In genomic region chr10:115358216-115358919, GRCm38 (mm10) we compare ENCODE assay signal across 21 mouse cellular contexts. TPM values are rescaled to one million over a fixed set of nuclear protein-coding genes. Genes with fewer than 3 reads are reported as not detected.
DNase-seq lines count a peak whose midpoint lies in the region; ATAC-seq and TF ChIP-seq lines count a peak whose summit lies in the region.
"Had no signal": no experiment of that assay in that cellular context is flagged by ENCODE, and none has a peak within 500 bp of the region (broad histone marks: within the 10 kb centered on the region; RNA-seq: fewer than 3 reads in every experiment).

No protein-coding gene starts in this region.

- no peaks in the 10 kb centered on the region for H3K27me3 ChIP-seq in kidney, adult 2 months (replicated peaks; ENCODE audit: control insufficient read depth, insufficient read depth, low read length)
- H3K27me3 ChIP-seq in kidney, embryonic 14.5 days (ENCODE audit: control insufficient read depth, insufficient read depth, low read length) = no peaks in the 10 kb centered on the region
- no peaks in the 10 kb centered on the region for H3K27me3 ChIP-seq in liver, adult 2 months (ENCODE audit: control insufficient read depth, insufficient read depth, low read length)
- H3K27me3 ChIP-seq in liver, embryonic 12.5 days (replicated peaks) = no peaks in the 10 kb centered on the region
- H3K27me3 ChIP-seq: embryonic facial prominence, embryonic 13.5 days; forebrain, embryonic 12.5 days; heart, embryonic 12.5 days had no signal

- H3K4me3 ChIP-seq in gastrocnemius, adult 2 months = no peak overlapping the region
- no peak overlapping the region for H3K4me3 ChIP-seq in kidney, adult 2 months (ENCODE audit: insufficient read depth, low read depth, low read length)
- no peak overlapping the region for H3K4me3 ChIP-seq in kidney, embryonic 14.5 days (ENCODE audit: low read length)
- no peak overlapping the region for H3K4me3 ChIP-seq in liver, adult 2 months (ENCODE audit: insufficient read depth, low read depth, low read length)
- no peak overlapping the region for H3K4me3 ChIP-seq in liver, embryonic 12.5 days
- H3K4me3 ChIP-seq: embryonic facial prominence, embryonic 13.5 days; forebrain, embryonic 12.5 days; heart, embryonic 12.5 days; hindbrain, embryonic 10.5 days had no signal

- TF ChIP-seq POLR2A in kidney, adult 2 months (IDR thresholded peaks at IDR 0.05; ENCODE audit: low read depth, low read length) = no peak
- TF ChIP-seq POLR2A in liver, adult 2 months (IDR thresholded peaks at IDR 0.05; ENCODE audit: extremely low read depth, insufficient read depth, low read length) = no peak

- H3K4me2 ChIP-seq in kidney, embryonic 14.5 days (replicated peaks; ENCODE audit: low read depth, low read length) = no peak overlapping the region
- no peak overlapping the region for H3K4me2 ChIP-seq in liver, embryonic 12.5 days
- H3K4me2 ChIP-seq: embryonic facial prominence, embryonic 13.5 days; forebrain, embryonic 12.5 days; heart, embryonic 12.5 days; hindbrain, embryonic 14.5 days had no signal

- peaks cover 11% of the 10 kb centered on the region; the same call in 1 of the 2 replicates for H3K79me2 ChIP-seq in liver, adult 2 months (ENCODE audit: control insufficient read depth, insufficient read depth, low read length)

- DNase-seq in gastrocnemius, adult 2 months = no peak
- no peak for DNase-seq in gastrocnemius, postnatal 10 days
- peak; percentile 71 for DNase-seq in kidney, adult 2 months
- DNase-seq in liver, adult 2 months (ENCODE audit: extremely low read depth, low read depth, low spot score) = peak; percentile 75
- no peak for DNase-seq in adrenal gland, postnatal 25 days
- no peak for DNase-seq in c-Kit-positive CD71-positive TER-119-positive erythroid progenitor cells, embryonic 14.5 days (ENCODE audit: low spot score)
- DNase-seq: adrenal gland, adult 8-10 months; B cell, adult 2 months; cerebellum, adult 11-12 months; cerebellum, adult 9-10 months; cerebellum, postnatal 25 days; gastrocnemius, postnatal 25 days had no signal

- 63% methylated on average over 17 of the region's 17 CpGs for WGBS in kidney, adult 2 months
- 90% methylated on average over 17 of the region's 17 CpGs for WGBS in kidney, embryonic 14.5 days
- WGBS in liver, adult 2 months = 64% methylated on average over 17 of the region's 17 CpGs
- 86% methylated on average over 17 of the region's 17 CpGs for WGBS in liver, embryonic 12.5 days (ENCODE audit: insufficient replicate concordance)

- H3K36me3 ChIP-seq in kidney, adult 2 months (ENCODE audit: control insufficient read depth, insufficient read depth, low read length) = no peaks in the 10 kb centered on the region; the same call in 1 of the 2 replicates
- no peaks in the 10 kb centered on the region; the same call in 1 of the 2 replicates for H3K36me3 ChIP-seq in kidney, embryonic 14.5 days (ENCODE audit: control insufficient read depth, insufficient read depth, low read length)
- peaks cover 8% of the 10 kb centered on the region for H3K36me3 ChIP-seq in liver, adult 2 months (ENCODE audit: control insufficient read depth, insufficient read depth, low read length)
- H3K36me3 ChIP-seq in liver, embryonic 12.5 days = peaks cover 13% of the 10 kb centered on the region

- H3K4me1 ChIP-seq in kidney, adult 2 months (ENCODE audit: control insufficient read depth, insufficient read depth, low read length) = peaks cover 10% of the 10 kb centered on the region; the same call in 1 of the 2 replicates
- 0 out of 2 replicates have a peak, but pooled peaks cover 6% of the 10 kb centered on the region for H3K4me1 ChIP-seq in kidney, embryonic 14.5 days (ENCODE audit: control insufficient read depth, insufficient read depth, low read length)
- peaks cover 28% of the 10 kb centered on the region for H3K4me1 ChIP-seq in liver, adult 2 months (ENCODE audit: control insufficient read depth, insufficient read depth, low read length)
- peaks cover 31% of the 10 kb centered on the region for H3K4me1 ChIP-seq in liver, embryonic 12.5 days

- 0 out of 2 replicates have a peak overlapping the region, but pooled peaks have one; percentile 38 for H3K27ac ChIP-seq in gastrocnemius, adult 2 months
- peak overlapping the region; percentile 76 for H3K27ac ChIP-seq in kidney, adult 2 months (ENCODE audit: insufficient read depth, low read depth, low read length)
- no peak overlapping the region for H3K27ac ChIP-seq in kidney, embryonic 14.5 days (ENCODE audit: low read depth, low read length)
- H3K27ac ChIP-seq in liver, adult 2 months (replicated peaks; ENCODE audit: insufficient read depth, low read depth, low read length) = peak overlapping the region; percentile 81
- no peak overlapping the region for H3K27ac ChIP-seq in liver, embryonic 12.5 days
- H3K27ac ChIP-seq: embryonic facial prominence, embryonic 13.5 days; forebrain, embryonic 12.5 days; hindbrain, embryonic 10.5 days; hindbrain, embryonic 14.5 days had no signal

- intact Hi-C loops in gastrocnemius, adult 2 months (cut with DNase I) = no loop called here

- H3K9ac ChIP-seq in kidney, embryonic 14.5 days (ENCODE audit: low read depth, low read length) = no peak overlapping the region
- H3K9ac ChIP-seq in liver, adult 2 months (ENCODE audit: low read depth, low read length) = no peak overlapping the region; the same call in 1 of the 2 replicates
- H3K9ac ChIP-seq in liver, embryonic 12.5 days = no peak overlapping the region
- H3K9ac ChIP-seq: embryonic facial prominence, embryonic 13.5 days; forebrain, embryonic 12.5 days; heart, embryonic 12.5 days; hindbrain, embryonic 14.5 days had no signal

- ATAC-seq in kidney, embryonic 14.5 days (ENCODE audit: low FRiP score, low TSS enrichment) = no peak
- no peak for ATAC-seq in liver, embryonic 12.5 days
- ATAC-seq: CD4-positive, CD25-positive, alpha-beta regulatory T cell, adult 4 months; forebrain, embryonic 16.5 days had no signal

- no peaks in the 10 kb centered on the region for H3K9me3 ChIP-seq in kidney, embryonic 14.5 days (ENCODE audit: control insufficient read depth, low read length)
- H3K9me3 ChIP-seq in liver, embryonic 12.5 days (replicated peaks) = no peaks in the 10 kb centered on the region
- H3K9me3 ChIP-seq: embryonic facial prominence, embryonic 13.5 days; forebrain, embryonic 12.5 days; heart, embryonic 12.5 days; hindbrain, embryonic 10.5 days had no signal

- TF ChIP-seq CTCF in gastrocnemius, adult 2 months (IDR thresholded peaks at IDR 0.05) = no peak
- no peak for TF ChIP-seq CTCF in kidney, adult 2 months (conservative IDR thresholded peaks at IDR 0.05; ENCODE audit: insufficient read depth, insufficient read length, low read depth, low read length)
- TF ChIP-seq CTCF in liver, adult 2 months (IDR thresholded peaks at IDR 0.05; ENCODE audit: low read depth, low read length) = no peak

RNA-seq across cellular contexts. Expression of gene Tmem19, which starts 3.9 kb away (rescaled TPM):
- total RNA-seq in gastrocnemius, adult 2 months (2021) = 10 to 100 TPM; 11.6 to 17.4 TPM
- 10 to 100 TPM; 12.3 to 12.7 TPM for total RNA-seq in gastrocnemius, postnatal 10 days (2021)
- 68.5 and 84.0 TPM in 2 replicates for polyA plus RNA-seq in kidney, adult 2 months (2012; rRNA removed)
- 18.8 and 35.5 TPM in 2 replicates for polyA plus RNA-seq in kidney, embryonic 14.5 days (2014; fragmentation: Nextera tagmentation; extraction: Ambion mirVana)
- total RNA-seq in liver, adult 2 months (2014; rRNA removed) = 30.8 and 36.7 TPM in 2 replicates
- polyA plus RNA-seq in liver, adult 2 months (2012; rRNA removed) = 41.8 and 47.4 TPM in 2 replicates
- polyA plus RNA-seq in liver, embryonic 12.5 days (2016; fragmentation: Nextera tagmentation; extraction: Ambion mirVana) = 15.0 and 16.7 TPM in 2 replicates
- 36.4 and 36.5 TPM in 2 replicates for total RNA-seq in adrenal gland, postnatal 25 days (2021)

RNA-seq across cellular contexts. Expression of gene Thap2, which starts 25.9 kb away (rescaled TPM):
- 10 to 100 TPM in 1 of 2 experiments, 1 to 10 TPM in 1; 5.3 to 11.1 TPM for total RNA-seq in gastrocnemius, adult 2 months (2021)
- 1 to 10 TPM; 4.7 to 6.7 TPM for total RNA-seq in gastrocnemius, postnatal 10 days (2021)
- 7.4 and 7.6 TPM in 2 replicates for polyA plus RNA-seq in kidney, adult 2 months (2012; rRNA removed)
- polyA plus RNA-seq in kidney, embryonic 14.5 days (2014; fragmentation: Nextera tagmentation; extraction: Ambion mirVana) = 21.5 and 25.1 TPM in 2 replicates
- total RNA-seq in liver, adult 2 months (2014; rRNA removed) = 6.6 and 8.7 TPM in 2 replicates
- polyA plus RNA-seq in liver, adult 2 months (2012; rRNA removed) = 2.5 and 3.8 TPM in 2 replicates
- 10.1 and 10.5 TPM in 2 replicates for polyA plus RNA-seq in liver, embryonic 12.5 days (2016; fragmentation: Nextera tagmentation; extraction: Ambion mirVana)
- 16.5 and 17.9 TPM in 2 replicates for total RNA-seq in adrenal gland, postnatal 25 days (2021)

RNA-seq across cellular contexts. Expression of gene Zfc3h1, which starts 26.4 kb away (rescaled TPM):
- 10 to 100 TPM; 13.0 to 14.5 TPM for total RNA-seq in gastrocnemius, adult 2 months (2021)
- 10 to 100 TPM; 13.7 to 20.2 TPM for total RNA-seq in gastrocnemius, postnatal 10 days (2021)
- polyA plus RNA-seq in kidney, adult 2 months (2012; rRNA removed) = 15.5 and 18.4 TPM in 2 replicates
- 29.2 and 31.1 TPM in 2 replicates for polyA plus RNA-seq in kidney, embryonic 14.5 days (2014; fragmentation: Nextera tagmentation; extraction: Ambion mirVana)
- 28.3 and 31.6 TPM in 2 replicates for total RNA-seq in liver, adult 2 months (2014; rRNA removed)
- 6.0 and 7.9 TPM in 2 replicates for polyA plus RNA-seq in liver, adult 2 months (2012; rRNA removed)
- polyA plus RNA-seq in liver, embryonic 12.5 days (2016; fragmentation: Nextera tagmentation; extraction: Ambion mirVana) = 15.5 and 15.9 TPM in 2 replicates
- 55.5 and 71.8 TPM in 2 replicates for total RNA-seq in adrenal gland, postnatal 25 days (2021)

RNA-seq across cellular contexts. Expression of gene Rab21, which starts 43.0 kb away (rescaled TPM):
- total RNA-seq in gastrocnemius, adult 2 months (2021) = 10 to 100 TPM; 47.1 to 66.2 TPM
- total RNA-seq in gastrocnemius, postnatal 10 days (2021) = 10 to 100 TPM; 30.1 to 31.4 TPM
- polyA plus RNA-seq in kidney, adult 2 months (2012; rRNA removed) = 28.0 and 29.2 TPM in 2 replicates
- 9.4 and 10.9 TPM in 2 replicates for polyA plus RNA-seq in kidney, embryonic 14.5 days (2014; fragmentation: Nextera tagmentation; extraction: Ambion mirVana)
- total RNA-seq in liver, adult 2 months (2014; rRNA removed) = 14.7 and 16.5 TPM in 2 replicates
- polyA plus RNA-seq in liver, adult 2 months (2012; rRNA removed) = 18.0 and 19.0 TPM in 2 replicates
- 4.8 and 6.1 TPM in 2 replicates for polyA plus RNA-seq in liver, embryonic 12.5 days (2016; fragmentation: Nextera tagmentation; extraction: Ambion mirVana)
- total RNA-seq in adrenal gland, postnatal 25 days (2021) = 55.3 and 65.2 TPM in 2 replicates

Comparison
In these comparisons a context has a peak if more than half of its experiments do, and no peak if none do; other contexts are left out.
1. H3K27ac ChIP-seq: peak in gastrocnemius, adult 2 months (single experiment), kidney, adult 2 months (single experiment) and liver, adult 2 months (single experiment); none in kidney, embryonic 14.5 days (single experiment) and liver, embryonic 12.5 days (single experiment).
2. DNase-seq: peak in kidney, adult 2 months (single experiment) and liver, adult 2 months (single experiment); none in gastrocnemius, adult 2 months (single experiment), gastrocnemius, postnatal 10 days (single experiment), adrenal gland, postnatal 25 days (single experiment) and c-Kit-positive CD71-positive TER-119-positive erythroid progenitor cells, embryonic 14.5 days (single experiment).